Mouse (Mus musculus) lung, adult 2 months (tissue): ENCODE data around the gene Prss16.

Source experiments
- CTCF ChIP-seq: fragments of 200-500 bp; IDR thresholded peaks from 2 replicates; pipeline ENCODE4 v1.5.1; 2011; ENCODE audit warnings: mild to moderate bottlenecking, low read length, control low read depth; ENCODE audit not compliant: insufficient read depth
- POLR2A ChIP-seq: fragments of 200-500 bp; IDR thresholded peaks from 2 replicates; pipeline ENCODE4 v1.6.1; 2011; ENCODE audit warnings: low read depth, mild to moderate bottlenecking, control low read depth, low read length, borderline replicate concordance; ENCODE audit errors: extremely low read depth

DNA sequence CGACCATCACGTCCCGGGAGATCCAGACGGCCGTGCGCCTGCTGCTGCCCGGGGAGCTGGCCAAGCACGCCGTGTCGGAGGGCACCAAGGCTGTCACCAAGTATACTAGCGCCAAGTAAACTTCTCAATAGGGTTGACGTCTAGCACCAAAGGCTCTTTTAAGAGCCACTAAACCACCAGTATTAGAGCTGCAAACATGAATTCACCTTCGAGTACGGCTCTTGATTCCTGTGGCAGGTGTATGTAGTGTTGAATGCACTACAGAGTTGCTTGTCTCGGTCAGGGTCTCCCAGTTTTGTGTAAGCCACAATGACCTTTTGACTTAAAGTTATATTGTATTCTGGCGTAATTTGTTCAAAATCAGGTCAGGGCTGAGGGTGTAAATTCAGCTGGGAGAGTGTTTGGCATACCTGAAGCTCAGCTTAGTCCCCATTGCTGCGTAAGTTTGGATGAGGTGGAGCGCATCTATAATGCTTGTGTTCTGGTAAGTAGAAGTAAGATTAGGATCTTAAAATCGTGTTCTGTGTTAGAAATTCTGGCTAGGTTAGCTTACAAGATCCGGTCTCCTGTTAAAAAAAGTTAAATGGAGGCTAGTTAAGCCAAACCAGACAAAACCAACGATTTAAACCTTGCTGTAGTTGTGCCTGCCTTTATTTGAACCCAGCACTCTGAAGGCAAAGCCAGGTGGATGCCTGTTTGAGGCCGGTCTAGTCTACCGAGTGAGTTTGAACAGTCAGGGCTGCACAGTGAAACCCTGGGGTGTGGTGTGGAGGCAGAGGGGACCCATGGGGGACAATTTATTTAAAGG is 26.8 kb upstream of the Prss16 start:
- TF ChIP-seq POLR2A = no peak
- TF ChIP-seq CTCF = no peak
